Mouse (Mus musculus): ENCODE results near the gene Gchfr. TPM values are rescaled to one million over a fixed set of nuclear protein-coding genes. Genes with fewer than 3 reads are reported as not detected.

The Gchfr gene
- 2.9 and 4.2 TPM in 2 replicates for polyA plus RNA-seq (2012)

GRCm38 (mm10) chr2:119166901-119167865 is at the start of gene Gchfr:
Gene Gchfr, plus strand, starts transcription at chr2:119167773.

GRCm38 (mm10) chr2:119156681-119157572 is 10.6 kb upstream of the Gchfr start, which contains the start of gene Rmdn3:
Gene Rmdn3, minus strand, starts transcription at chr2:119157034.

GRCm38 (mm10) chr2:119173991-119174651 is 6.5 kb downstream of the Gchfr start, which contains the start of gene Gm14137:
Gene Gm14137, plus strand, starts transcription at chr2:119174509.

GRCm38 (mm10) chr2:119208344-119209175 is 41.0 kb downstream of the Gchfr start, which contains the start of the genes Zfyve19 and Dnajc17:
Gene Zfyve19, plus strand, starts transcription at chr2:119208617.
Gene Dnajc17, minus strand, starts transcription at chr2:119208795.

Other genes starting within 250 kb of the Gchfr start
- 6.7 and 12.2 TPM in 2 replicates for gene Chst14, start 241.3 kb upstream of the Gchfr start, polyA plus RNA-seq (2012)
- 7.3 and 7.7 TPM in 2 replicates for gene Ccdc32, start 138.4 kb upstream of the Gchfr start, polyA plus RNA-seq (2012)
- gene Rpusd2, start 133.0 kb upstream of the Gchfr start, polyA plus RNA-seq (2012): 3.0 and 3.4 TPM in 2 replicates
- 1.8 and 3.0 TPM in 2 replicates for gene Knl1, start 120.7 kb upstream of the Gchfr start, polyA plus RNA-seq (2012)
- gene Rad51, start 55.0 kb upstream of the Gchfr start, polyA plus RNA-seq (2012): 62.4 and 71.8 TPM in 2 replicates
- gene Rmdn3, start 10.7 kb upstream of the Gchfr start, polyA plus RNA-seq (2012): 19.1 and 34.0 TPM in 2 replicates
- gene Gm14137, start 6.7 kb downstream of the Gchfr start, polyA plus RNA-seq (2012): 0.19 and 0.37 TPM in 2 replicates
- gene Zfyve19, start 40.8 kb downstream of the Gchfr start, polyA plus RNA-seq (2012): 73.7 and 74.2 TPM in 2 replicates
- 31.7 and 37.9 TPM in 2 replicates for gene Dnajc17, start 41.0 kb downstream of the Gchfr start, polyA plus RNA-seq (2012)
- not detected in 2 replicates for gene Ppp1r14d, start 62.1 kb downstream of the Gchfr start, polyA plus RNA-seq (2012)
- 0.15 and 0.16 TPM in 2 replicates for gene Spint1, start 69.6 kb downstream of the Gchfr start, polyA plus RNA-seq (2012)
- gene Rhov, start 103.5 kb downstream of the Gchfr start, polyA plus RNA-seq (2012): 1.7 and 1.9 TPM in 2 replicates
- 21.6 and 28.9 TPM in 2 replicates for gene Vps18, start 121.0 kb downstream of the Gchfr start, polyA plus RNA-seq (2012)
- gene Dll4, start 158.0 kb downstream of the Gchfr start, polyA plus RNA-seq (2012): 0.42 and 0.61 TPM in 2 replicates
- gene Chac1, start 183.5 kb downstream of the Gchfr start, polyA plus RNA-seq (2012): 7.4 and 8.4 TPM in 2 replicates